Mouse (Mus musculus) brain, embryonic 14.5 days (tissue): ENCODE measurements at regions not wholly inside any gene's neighbourhood (a gene's known extent, or its start where the extent isn't known, plus 50 kb on each side); places are given as distances from the start of the nearest gene placed in this dataset.

Source experiments
- CTCF ChIP-seq: fragments of 200-500 bp; IDR thresholded peaks from 2 replicates; pipeline ENCODE4 v1.5.1; 2012; ENCODE audit warnings: inconsistent platforms, mild to moderate bottlenecking, moderate library complexity, borderline replicate concordance; ENCODE audit not compliant: insufficient read depth, insufficient read length; ENCODE audit errors: extremely low read depth
- POLR2A ChIP-seq: fragments of 200-500 bp; IDR thresholded peaks from 2 replicates; pipeline ENCODE4 v1.6.1; 2012; ENCODE audit warnings: mild to moderate bottlenecking, inconsistent platforms, borderline replicate concordance; ENCODE audit not compliant: poor library complexity, insufficient read depth, insufficient read length, severe bottlenecking; ENCODE audit errors: extremely low read depth

- TF ChIP-seq POLR2A (no peak), CTCF (no peak)
Observed at GRCm38 (mm10) chr10:51418550-51418949, 61.9 kb upstream of the Gm49339 start.
